Mouse (Mus musculus) CD4-positive naive resting alpha-beta T cell, adult 76 days (primary cell): ENCODE data around the gene Xpo1. TPM values are rescaled to one million over a fixed set of nuclear protein-coding genes. Genes with fewer than 3 reads are reported as not detected.

ENCODE experiments used
- total RNA-seq: library from RNA; stranded (reverse); gene quantifications from one replicate; pipeline ENCODE4 v1.2.4, GENCODE M21; 2023

Gene Xpo1
- 116 TPM for total RNA-seq

DNA sequence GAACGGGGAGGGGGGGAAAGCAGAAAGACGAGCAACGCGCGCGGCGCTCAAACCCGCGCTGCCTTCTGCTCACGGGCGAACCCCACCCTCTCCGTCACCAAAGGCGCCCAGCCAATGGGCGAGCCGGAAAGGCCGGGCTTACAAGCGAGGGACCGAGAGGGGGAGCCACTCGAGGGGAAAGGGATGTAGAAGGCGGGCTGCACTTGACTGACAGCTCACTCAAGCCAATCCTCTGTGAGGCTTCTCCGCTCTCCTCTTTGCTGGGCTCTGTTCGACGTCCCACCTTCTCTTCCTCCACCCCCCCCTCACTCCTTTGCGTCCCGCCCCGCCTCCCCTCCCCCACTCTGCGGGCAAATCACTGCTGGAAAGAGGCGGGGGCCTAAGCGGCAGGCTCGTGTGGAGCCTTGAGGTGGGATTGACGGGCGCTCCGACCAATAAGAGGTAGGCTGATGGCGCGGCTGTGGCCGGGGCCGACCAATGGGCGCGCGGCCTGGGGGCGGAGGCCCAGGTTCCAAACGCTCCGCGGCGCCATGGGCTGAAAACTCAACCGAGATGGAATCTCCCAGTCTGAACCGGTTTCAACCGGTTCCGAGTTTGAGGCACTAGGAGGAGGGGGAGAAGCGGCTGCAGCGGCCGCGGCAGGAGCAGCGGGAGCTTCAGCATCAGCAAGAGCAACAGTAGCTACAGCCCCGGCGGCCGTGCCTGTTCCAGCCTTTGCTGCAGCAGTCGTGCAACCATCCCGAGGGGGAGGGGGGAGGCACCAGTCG, at the start of gene Xpo1:
Xpo1 (plus strand) TSS at position 615 of the 767 bp plus-strand sequence.

DNA sequence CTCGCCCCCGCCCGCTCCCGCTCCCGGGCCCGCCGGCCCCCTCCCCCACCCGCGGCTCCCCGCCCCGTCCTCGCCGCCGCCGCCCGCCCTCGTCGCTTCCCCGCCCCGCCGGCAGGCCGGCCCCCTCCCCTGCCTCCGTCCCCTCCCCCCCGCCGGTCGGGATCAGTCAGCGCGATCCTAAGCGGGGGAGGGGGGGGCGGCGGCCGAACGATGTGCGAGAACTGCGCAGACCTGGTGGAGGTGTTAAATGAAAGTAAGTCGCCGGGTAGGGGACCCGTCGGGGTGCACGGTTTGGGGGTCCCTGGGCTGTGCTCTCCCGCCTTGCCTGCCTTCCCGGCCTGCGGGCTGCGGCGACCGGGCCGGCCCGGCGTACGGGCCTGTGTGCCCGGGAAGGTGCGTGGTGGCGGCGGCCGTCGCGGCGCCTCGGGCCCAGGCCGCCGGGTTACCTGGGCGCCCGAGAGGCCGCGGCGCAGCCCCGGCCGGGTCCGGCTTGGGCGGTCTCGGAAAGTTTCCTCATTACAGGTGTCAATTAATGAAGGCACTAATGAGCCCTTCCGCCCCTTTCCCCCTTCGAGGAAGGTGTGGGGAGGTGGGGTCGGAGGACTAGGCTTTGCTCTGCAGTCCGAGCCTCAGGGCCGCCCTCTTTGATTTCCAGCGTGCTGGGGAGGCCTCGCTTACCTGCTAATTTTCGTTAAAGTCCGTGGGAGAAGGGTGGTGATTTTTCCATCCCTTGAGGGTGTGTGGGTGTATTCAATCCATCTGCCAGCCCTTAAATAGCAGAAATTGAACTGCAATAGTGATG, 51.1 kb downstream of the Xpo1 start, which contains the start of gene Usp34:
Usp34 (plus strand) TSS at position 132 of the 802 bp plus-strand sequence.

Other genes starting within 250 kb of the Xpo1 start
- 0.88 TPM for gene Fam161a, start 248.5 kb upstream of the Xpo1 start, total RNA-seq
- gene Usp34, start 50.9 kb downstream of the Xpo1 start, total RNA-seq, result 95.8 TPM
- gene Ahsa2, start 242.0 kb downstream of the Xpo1 start, total RNA-seq, result 36.2 TPM